8 mouse cellular contexts compared by ENCODE assay signal in genomic region chr8:84979599-84980421, GRCm38 (mm10). TPM values are rescaled to one million over a fixed set of nuclear protein-coding genes. Genes with fewer than 3 reads are reported as not detected.
A peak's percentile ranks its signal among the peaks of the same experiment; 100 is the strongest.
DNase-seq lines count a peak whose midpoint lies in the region; ATAC-seq and TF ChIP-seq lines count a peak whose summit lies in the region.

No protein-coding gene starts in this region.

- 3% methylated on average over 42 of the region's 42 CpGs for WGBS in forebrain, embryonic 16.5 days
- whole genome bisulfite sequencing in lung, embryonic 14.5 days = 2% methylated on average over 38 of the region's 42 CpGs

- peak; percentile 81 for DNase-seq in G1E (ENCODE audit: low spot score)
- DNase-seq in cerebellum, adult 18-20 months = peak; percentile 87 to 93
- DNase-seq in heart, postnatal 36 days = peak; percentile 90 to 95
- DNase-seq in layer of hippocampus, adult 8-10 months (ENCODE audit: low spot score in 2 of 2) = peak; percentile 93
- DNase-seq in lung, embryonic 14.5 days = peak; percentile 95
- DNase-seq in thymus, adult 18-20 months = peak; percentile 71 to 84

- peak overlapping the region; percentile 46 for H3K27ac ChIP-seq in forebrain, embryonic 16.5 days (ENCODE audit: low read length)
- H3K27ac ChIP-seq in lung, embryonic 14.5 days (ENCODE audit: low read depth) = peak overlapping the region; percentile 80

- H3K9ac ChIP-seq in forebrain, embryonic 16.5 days (replicated peaks; ENCODE audit: low read depth, low read length) = peak overlapping the region; percentile 51
- H3K9ac ChIP-seq in lung, embryonic 14.5 days = peak overlapping the region; percentile 47

- peaks cover 88% of the 10 kb centered on the region for H3K4me1 ChIP-seq in G1E (ENCODE audit: insufficient read depth, low read depth, low read length)
- peaks cover 64% of the 10 kb centered on the region for H3K4me1 ChIP-seq in forebrain, embryonic 16.5 days (replicated peaks; ENCODE audit: control insufficient read depth, insufficient read depth, low read length)
- peaks cover 52% of the 10 kb centered on the region for H3K4me1 ChIP-seq in lung, embryonic 14.5 days (ENCODE audit: insufficient read depth)

- H3K4me3 ChIP-seq in G1E (ENCODE audit: low read depth, low read length) = peak overlapping the region; percentile 87
- peak overlapping the region; percentile 40 for H3K4me3 ChIP-seq in forebrain, embryonic 16.5 days (replicated peaks; ENCODE audit: low read length)
- peak overlapping the region; percentile 37 for H3K4me3 ChIP-seq in lung, embryonic 14.5 days (ENCODE audit: low read depth, low read length)

- peak overlapping the region; percentile 57 for H3K4me2 ChIP-seq in forebrain, embryonic 16.5 days (ENCODE audit: low read length)
- peak overlapping the region; percentile 99 for H3K4me2 ChIP-seq in lung, embryonic 14.5 days

- H3K36me3 ChIP-seq in G1E (replicated peaks) = peaks cover 4% of the 10 kb centered on the region
- peaks cover 4% of the 10 kb centered on the region; the same call in 1 of the 2 replicates for H3K36me3 ChIP-seq in forebrain, embryonic 16.5 days (ENCODE audit: control insufficient read depth, insufficient read depth)
- peaks cover 3% of the 10 kb centered on the region for H3K36me3 ChIP-seq in lung, embryonic 14.5 days (ENCODE audit: insufficient read depth)

- TF ChIP-seq CTCF in G1E (IDR thresholded peaks at IDR 0.05; ENCODE audit: low read depth, low read length) = no peak
- no peak for TF ChIP-seq CTCF in lung, embryonic 14.5 days (IDR thresholded peaks at IDR 0.05; ENCODE audit: low read depth)

- ATAC-seq in G1E (ENCODE audit: extremely low read depth, insufficient number of reproducible peaks, low FRiP score, poor library complexity, severe bottlenecking) = peak; percentile 40
- ATAC-seq in forebrain, embryonic 16.5 days = peak; percentile 45
- ATAC-seq in lung, embryonic 14.5 days (ENCODE audit: insufficient read depth) = peak; percentile 32
- ATAC-seq in neutrophil, adult 5-6 weeks (ENCODE audit: extremely low read depth, insufficient number of reproducible peaks, low FRiP score, poor library complexity, severe bottlenecking) = peak; percentile 42

- intact Hi-C loops in heart, postnatal 36 days (cut with DNase I) = loop anchor here (5.0 kb wide), 3 partner anchors 47 to 778 kb away; partner anchors contain the start of genes Asna1, Ier2 and Trir

- no peaks in the 10 kb centered on the region for H3K9me3 ChIP-seq in G1E (replicated peaks)
- H3K9me3 ChIP-seq in forebrain, embryonic 16.5 days (ENCODE audit: control insufficient read depth, low read length) = no peaks in the 10 kb centered on the region
- H3K9me3 ChIP-seq in lung, embryonic 14.5 days (ENCODE audit: low read depth, low read length) = no peaks in the 10 kb centered on the region

- no peaks in the 10 kb centered on the region for H3K27me3 ChIP-seq in G1E (ENCODE audit: insufficient read depth, low read length)
- peaks cover 20% of the 10 kb centered on the region for H3K27me3 ChIP-seq in forebrain, embryonic 16.5 days (replicated peaks; ENCODE audit: control insufficient read depth, insufficient read depth, low read length)
- H3K27me3 ChIP-seq in lung, embryonic 14.5 days (ENCODE audit: insufficient read depth, low read length) = peaks cover 5% of the 10 kb centered on the region

RNA-seq across cellular contexts. Expression of gene Junb, which starts 1.3 kb away (rescaled TPM):
- total RNA-seq in G1E (2014; fragmentation: Nextera tagmentation) (25.6 and 38.5 TPM in 2 replicates), G1E (2017) (23.8 and 33.6 TPM in 2 replicates)
- polyA plus RNA-seq in G1E (2012) = 66.8 and 78.5 TPM in 2 replicates
- 7.6 and 8.2 TPM in 2 replicates for polyA plus RNA-seq in forebrain, embryonic 16.5 days (2015; fragmentation: Nextera tagmentation; extraction: Ambion mirVana)
- 10 to 100 TPM; 14.9 to 26.9 TPM for total RNA-seq in heart, postnatal 36 days (2021)
- total RNA-seq in layer of hippocampus, adult 8-10 months (2022) = 10 to 100 TPM; 61.1 to 79.5 (median 75.6) TPM
- 12.8 and 15.4 TPM in 2 replicates for polyA plus RNA-seq in lung, embryonic 14.5 days (2014; fragmentation: Nextera tagmentation; extraction: Ambion mirVana)
- 867 and 1,013 TPM in 2 replicates for total RNA-seq in neutrophil, adult 5-6 weeks (2017)

RNA-seq across cellular contexts. Expression of gene Rnaseh2a, which starts 10.2 kb away (rescaled TPM):
- total RNA-seq in G1E (2014; fragmentation: Nextera tagmentation) = 162 and 174 TPM in 2 replicates
- total RNA-seq in G1E (2017) = 94.1 and 132 TPM in 2 replicates
- polyA plus RNA-seq in G1E (2012) = 477 and 636 TPM in 2 replicates
- 79.9 and 85.8 TPM in 2 replicates for polyA plus RNA-seq in forebrain, embryonic 16.5 days (2015; fragmentation: Nextera tagmentation; extraction: Ambion mirVana)
- total RNA-seq in heart, postnatal 36 days (2021) = 10 to 100 TPM; 48.6 to 56.7 TPM
- total RNA-seq in layer of hippocampus, adult 8-10 months (2022) = 10 to 100 TPM; 36.2 to 46.2 (median 41.2) TPM
- polyA plus RNA-seq in lung, embryonic 14.5 days (2014; fragmentation: Nextera tagmentation; extraction: Ambion mirVana) = 117 and 121 TPM in 2 replicates
- 26.5 and 36.0 TPM in 2 replicates for total RNA-seq in neutrophil, adult 5-6 weeks (2017)

RNA-seq across cellular contexts. Expression of gene Prdx2, which starts 10.4 kb away (rescaled TPM):
- total RNA-seq in G1E (2014; fragmentation: Nextera tagmentation) = 134 and 185 TPM in 2 replicates
- 299 and 388 TPM in 2 replicates for total RNA-seq in G1E (2017)
- polyA plus RNA-seq in G1E (2012) = 19.6 and 86.4 TPM in 2 replicates
- 1,287 and 1,394 TPM in 2 replicates for polyA plus RNA-seq in forebrain, embryonic 16.5 days (2015; fragmentation: Nextera tagmentation; extraction: Ambion mirVana)
- total RNA-seq in heart, postnatal 36 days (2021) = 100 to 1,000 TPM; 633 to 676 TPM
- total RNA-seq in layer of hippocampus, adult 8-10 months (2022) = 100 to 1,000 TPM; 328 to 367 (median 342) TPM
- 819 and 843 TPM in 2 replicates for polyA plus RNA-seq in lung, embryonic 14.5 days (2014; fragmentation: Nextera tagmentation; extraction: Ambion mirVana)
- 92.5 and 96.9 TPM in 2 replicates for total RNA-seq in neutrophil, adult 5-6 weeks (2017)

RNA-seq across cellular contexts. Expression of gene Gm49661, which starts 10.6 kb away (rescaled TPM):
- total RNA-seq in G1E (2014; fragmentation: Nextera tagmentation) (not detected in 2 replicates), G1E (2017) (not detected in 2 replicates)
- polyA plus RNA-seq in G1E (2012) = not detected in 2 replicates
- not detected in 2 replicates for polyA plus RNA-seq in forebrain, embryonic 16.5 days (2015; fragmentation: Nextera tagmentation; extraction: Ambion mirVana)
- 1 to 10 TPM in 1 of 2 experiments, not detected in 1; 1.0 TPM for total RNA-seq in heart, postnatal 36 days (2021)
- total RNA-seq in layer of hippocampus, adult 8-10 months (2022) = not detected
- polyA plus RNA-seq in lung, embryonic 14.5 days (2014; fragmentation: Nextera tagmentation; extraction: Ambion mirVana) = not detected in 2 replicates
- not detected in 2 replicates for total RNA-seq in neutrophil, adult 5-6 weeks (2017)

RNA-seq across cellular contexts. Expression of gene Hook2, which starts 10.6 kb away (rescaled TPM):
- total RNA-seq in G1E (2014; fragmentation: Nextera tagmentation) (2.7 and 3.4 TPM in 2 replicates), G1E (2017) (7.9 and 8.2 TPM in 2 replicates)
- 12.2 and 12.7 TPM in 2 replicates for polyA plus RNA-seq in G1E (2012)
- 31.3 and 39.8 TPM in 2 replicates for polyA plus RNA-seq in forebrain, embryonic 16.5 days (2015; fragmentation: Nextera tagmentation; extraction: Ambion mirVana)
- 1 to 10 TPM; 2.7 to 2.9 TPM for total RNA-seq in heart, postnatal 36 days (2021)
- total RNA-seq in layer of hippocampus, adult 8-10 months (2022) = 10 to 100 TPM; 10.9 to 11.6 (median 11.3) TPM
- polyA plus RNA-seq in lung, embryonic 14.5 days (2014; fragmentation: Nextera tagmentation; extraction: Ambion mirVana) = 15.2 and 18.0 TPM in 2 replicates
- total RNA-seq in neutrophil, adult 5-6 weeks (2017) = 8.6 and 12.0 TPM in 2 replicates

Comparison
In these comparisons a context has a peak if more than half of its experiments do, and no peak if none do; other contexts are left out.
1. Peak in every context shown above with its lines: DNase-seq, ATAC-seq, H3K4me3 ChIP-seq and H3K27ac ChIP-seq.
2. H3K4me3 ChIP-seq: peak in every context shown above with its lines; median percentile 87 in G1E; 40 in forebrain, embryonic 16.5 days; 37 in lung, embryonic 14.5 days.
3. RNA of gene Junb, which starts 1.3 kb away (total RNA-seq): 867 to 1,013 TPM in neutrophil, adult 5-6 weeks; 61.1 to 79.5 TPM in layer of hippocampus, adult 8-10 months, 23.8 to 38.5 TPM in G1E and 14.9 to 26.9 TPM in heart, postnatal 36 days; every median in the first group is over 10 times any median in the second.